Mouse (Mus musculus): ENCODE measurements around the gene Srm. TPM values are rescaled to one million over a fixed set of nuclear protein-coding genes. Genes with fewer than 3 reads are reported as not detected.

The Srm gene
- 207 and 224 TPM in 2 replicates for polyA plus RNA-seq (2015; fragmentation: Nextera tagmentation; extraction: Ambion mirVana)

- under 1% methylated on average over 49 of the region's 50 CpGs for WGBS
- H3K27me3 ChIP-seq (replicated peaks) = no peaks in the 10 kb centered on the region
- H3K4me1 ChIP-seq (replicated peaks) = peaks cover 12% of the 10 kb centered on the region
- peak within 1 kb of the TSS; percentile 76 for H3K9ac ChIP-seq
- peak within 1 kb of the TSS; percentile 90 for H3K4me3 ChIP-seq (replicated peaks)
- H3K27ac ChIP-seq = peak within 1 kb of the TSS; percentile 79
- H3K9me3 ChIP-seq = no peaks in the 10 kb centered on the region
- peak within 1 kb of the TSS; percentile 82 for H3K4me2 ChIP-seq (replicated peaks)
- peaks cover 29% of the 10 kb centered on the region for H3K36me3 ChIP-seq
- peak; percentile 99 for ATAC-seq
These were observed at the start of gene Srm for GRCm38 (mm10) chr4:148591171-148591630. Srm (plus strand) TSS chr4:148591503.

GRCm38 (mm10) chr4:148549106-148549505, 42.2 kb upstream of the Srm start:
- Histone ChIP-seq H3K4me3 (replicated peaks) (no peak overlapping the region), H3K9ac (no peak overlapping the region), H3K27me3 (replicated peaks) (no peaks in the 10 kb centered on the region), H3K4me2 (replicated peaks) (no peak overlapping the region), H3K36me3 (peaks cover 34% of the 10 kb centered on the region), H3K4me1 (replicated peaks) (no peaks in the 10 kb centered on the region), H3K27ac (no peak overlapping the region), H3K9me3 (no peaks in the 10 kb centered on the region)
- WGBS = 83% methylated on average over 4 of the region's 4 CpGs
- no peak for ATAC-seq

- Histone ChIP-seq H3K27ac (peak overlapping the region; percentile 91), H3K4me2 (replicated peaks) (peak overlapping the region; percentile 76), H3K27me3 (replicated peaks) (no peaks in the 10 kb centered on the region), H3K4me1 (replicated peaks) (0 out of 2 replicates have a peak, but pooled peaks cover 2% of the 10 kb centered on the region), H3K9me3 (no peaks in the 10 kb centered on the region), H3K36me3 (peaks cover 29% of the 10 kb centered on the region), H3K9ac (peak overlapping the region; percentile 79), H3K4me3 (replicated peaks) (peak overlapping the region; percentile 69)
- WGBS = 26% methylated on average over 6 of the region's 6 CpGs
- ATAC-seq = peak; percentile 62
These were observed 33.5 kb upstream of the Srm start for GRCm38 (mm10) chr4:148557766-148558165.

DNA sequence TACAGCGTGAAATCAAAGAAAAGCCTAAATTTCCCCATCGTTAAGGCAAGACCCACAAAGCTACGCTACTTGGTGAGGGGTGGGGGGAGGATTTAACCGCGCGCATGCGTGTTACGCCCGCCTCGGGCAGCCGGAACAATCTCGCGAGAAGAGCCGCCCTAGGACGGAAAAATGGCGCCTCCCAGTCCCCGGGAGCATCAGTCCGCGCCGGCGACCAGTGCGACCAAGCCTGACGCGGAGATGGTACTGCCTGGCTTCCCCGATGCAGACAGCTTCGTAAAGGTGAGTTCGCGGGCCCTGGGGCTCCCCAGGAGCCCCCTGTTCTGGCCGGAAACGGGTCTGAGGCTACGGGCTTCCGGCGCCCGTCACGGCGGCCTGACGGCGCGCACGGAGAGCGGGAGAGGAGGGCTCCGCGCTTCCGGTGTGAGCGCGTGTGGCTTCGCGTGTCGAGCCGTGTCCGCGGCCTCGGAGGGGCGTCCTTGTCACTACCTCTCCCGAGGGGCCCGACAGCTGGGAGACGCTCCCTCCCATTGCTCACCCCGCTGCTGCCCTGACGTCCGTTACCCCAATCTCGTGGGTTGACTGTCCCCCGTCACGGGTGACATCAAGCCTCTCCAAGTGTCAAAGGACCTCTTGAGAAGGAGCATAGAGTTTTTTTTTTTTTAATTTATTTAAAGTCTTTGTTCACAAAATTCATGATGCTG, 32.9 kb upstream of the Srm start, which contains the start of gene Exosc10:
Gene Exosc10, plus strand, starts transcription at position 133 of the 704 bp plus-strand sequence.
- Histone ChIP-seq H3K9me3 (no peaks in the 10 kb centered on the region), H3K4me2 (replicated peaks) (peak within 1 kb of the TSS; percentile 76), H3K27ac (peak within 1 kb of the TSS; percentile 91), H3K4me3 (replicated peaks) (peak within 1 kb of the TSS; percentile 69), H3K27me3 (replicated peaks) (no peaks in the 10 kb centered on the region), H3K4me1 (replicated peaks) (0 out of 2 replicates have a peak, but pooled peaks cover 2% of the 10 kb centered on the region), H3K9ac (peak within 1 kb of the TSS; percentile 79), H3K36me3 (peaks cover 33% of the 10 kb centered on the region)
- peak; percentile 97 for ATAC-seq
- WGBS = under 1% methylated on average over 62 of the region's 63 CpGs

GRCm38 (mm10) chr4:148562676-148563075, 28.6 kb upstream of the Srm start:
- Histone ChIP-seq H3K9me3 (no peaks in the 10 kb centered on the region), H3K4me3 (replicated peaks) (no peak overlapping the region), H3K4me1 (replicated peaks) (0 out of 2 replicates have a peak, but pooled peaks cover 2% of the 10 kb centered on the region), H3K9ac (no peak overlapping the region), H3K4me2 (replicated peaks) (no peak overlapping the region), H3K27me3 (replicated peaks) (no peaks in the 10 kb centered on the region), H3K27ac (no peak overlapping the region), H3K36me3 (peaks cover 57% of the 10 kb centered on the region)
- WGBS = 95% methylated on average over 17 of the region's 17 CpGs
- no peak for ATAC-seq

GRCm38 (mm10) chr4:148563595-148563994, 27.7 kb upstream of the Srm start:
- WGBS = 91% methylated on average over 12 of the region's 12 CpGs
- no peak overlapping the region for H3K27ac ChIP-seq
- ATAC-seq = no peak

DNA sequence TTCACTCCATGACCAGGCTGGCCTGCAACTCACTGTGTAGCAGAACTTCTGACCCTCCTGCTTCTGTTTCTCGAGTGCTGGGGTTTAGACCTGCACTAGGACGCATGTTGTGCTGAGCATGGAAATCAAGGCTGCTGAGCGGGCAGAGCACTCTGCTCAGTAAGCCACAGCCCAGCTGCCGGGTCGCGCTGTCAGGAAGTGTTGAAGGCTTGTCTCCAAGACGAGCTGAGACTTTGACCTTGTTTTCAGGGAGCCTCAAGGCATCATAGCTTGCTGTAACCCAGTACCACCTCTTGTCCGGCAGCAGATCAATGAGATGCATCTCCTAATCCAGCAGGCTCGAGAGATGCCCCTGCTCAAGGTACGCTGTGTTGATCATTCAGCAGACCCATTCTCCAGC, 21.2 kb upstream of the Srm start:
- no peak overlapping the region for H3K4me3 ChIP-seq (replicated peaks)
- H3K27ac ChIP-seq = no peak overlapping the region
- H3K9ac ChIP-seq = no peak overlapping the region
- no peaks in the 10 kb centered on the region for H3K9me3 ChIP-seq
- H3K36me3 ChIP-seq = peaks cover 61% of the 10 kb centered on the region
- 78% methylated on average over 10 of the region's 10 CpGs for WGBS
- peak; percentile 61 for ATAC-seq
- peaks cover 3% of the 10 kb centered on the region; the same call in 1 of the 2 replicates for H3K4me1 ChIP-seq (replicated peaks)
- no peaks in the 10 kb centered on the region for H3K27me3 ChIP-seq (replicated peaks)
- no peak overlapping the region for H3K4me2 ChIP-seq (replicated peaks)

More at GRCm38 (mm10) chr4:148563595-148563994, 27.7 kb upstream of the Srm start:
- no peaks in the 10 kb centered on the region for H3K4me1 ChIP-seq (replicated peaks)
- no peak overlapping the region for H3K9ac ChIP-seq
- H3K36me3 ChIP-seq = peaks cover 66% of the 10 kb centered on the region
- no peak overlapping the region for H3K4me3 ChIP-seq (replicated peaks)
- H3K9me3 ChIP-seq = no peaks in the 10 kb centered on the region
- H3K27me3 ChIP-seq (replicated peaks) = no peaks in the 10 kb centered on the region
- H3K4me2 ChIP-seq (replicated peaks) = no peak overlapping the region

DNA sequence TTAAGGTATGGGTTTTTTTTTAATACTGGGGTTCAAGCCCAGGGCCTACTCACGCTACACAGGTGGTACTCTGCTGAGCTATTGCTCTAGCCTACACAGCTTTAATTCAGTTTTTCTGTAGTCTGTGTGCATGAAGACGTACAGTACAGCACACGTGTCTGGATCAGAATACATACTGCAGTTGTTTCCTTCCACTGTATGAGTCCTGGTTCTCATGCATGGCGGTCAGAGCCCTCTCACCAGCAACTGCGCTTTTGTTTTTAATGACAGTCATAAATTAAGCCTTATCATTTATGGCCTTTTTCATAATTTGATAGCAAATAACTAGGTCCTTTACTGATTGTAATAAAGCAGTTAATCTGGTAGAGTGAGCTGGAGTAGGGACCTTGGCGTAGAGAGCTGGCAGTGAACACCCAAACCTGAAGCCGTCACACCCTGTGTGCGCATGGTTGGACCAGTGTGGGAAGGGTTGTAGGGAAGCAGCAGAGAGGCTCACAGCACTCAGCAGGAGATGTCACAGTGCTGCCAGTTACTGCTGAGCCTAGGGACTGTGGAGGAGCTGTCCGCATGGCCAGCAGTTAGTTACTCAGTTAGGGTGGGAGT, 20.5 kb upstream of the Srm start:
- H3K4me2 ChIP-seq (replicated peaks) = no peak overlapping the region
- H3K9me3 ChIP-seq = no peaks in the 10 kb centered on the region
- peak; percentile 77 for ATAC-seq
- peaks cover 3% of the 10 kb centered on the region; the same call in 1 of the 2 replicates for H3K4me1 ChIP-seq (replicated peaks)
- H3K27me3 ChIP-seq (replicated peaks) = no peaks in the 10 kb centered on the region
- H3K4me3 ChIP-seq (replicated peaks) = no peak overlapping the region
- no peak overlapping the region for H3K9ac ChIP-seq
- H3K36me3 ChIP-seq = peaks cover 60% of the 10 kb centered on the region
- no peak overlapping the region for H3K27ac ChIP-seq
- 75% methylated on average over 9 of the region's 9 CpGs for WGBS

- ATAC-seq = no peak
- no peak overlapping the region for H3K4me3 ChIP-seq (replicated peaks)
- 87% methylated on average over 7 of the region's 7 CpGs for WGBS
- no peak overlapping the region for H3K4me2 ChIP-seq (replicated peaks)
- peaks cover 67% of the 10 kb centered on the region for H3K36me3 ChIP-seq
- no peaks in the 10 kb centered on the region for H3K9me3 ChIP-seq
- H3K9ac ChIP-seq = no peak overlapping the region
- H3K27ac ChIP-seq = no peak overlapping the region
- no peaks in the 10 kb centered on the region for H3K27me3 ChIP-seq (replicated peaks)
- peaks cover 3% of the 10 kb centered on the region; the same call in 1 of the 2 replicates for H3K4me1 ChIP-seq (replicated peaks)
These were observed 18.1 kb upstream of the Srm start for GRCm38 (mm10) chr4:148573222-148573621.

- Histone ChIP-seq H3K36me3 (peaks cover 45% of the 10 kb centered on the region), H3K27ac (no peak overlapping the region), H3K4me2 (replicated peaks) (no peak overlapping the region), H3K9me3 (no peaks in the 10 kb centered on the region), H3K4me1 (replicated peaks) (no peaks in the 10 kb centered on the region), H3K27me3 (replicated peaks) (no peaks in the 10 kb centered on the region), H3K9ac (no peak overlapping the region), H3K4me3 (replicated peaks) (no peak overlapping the region)
- WGBS = 88% methylated on average over 9 of the region's 9 CpGs
- no peak for ATAC-seq
These were observed 10.5 kb upstream of the Srm start for GRCm38 (mm10) chr4:148580765-148581164.

DNA sequence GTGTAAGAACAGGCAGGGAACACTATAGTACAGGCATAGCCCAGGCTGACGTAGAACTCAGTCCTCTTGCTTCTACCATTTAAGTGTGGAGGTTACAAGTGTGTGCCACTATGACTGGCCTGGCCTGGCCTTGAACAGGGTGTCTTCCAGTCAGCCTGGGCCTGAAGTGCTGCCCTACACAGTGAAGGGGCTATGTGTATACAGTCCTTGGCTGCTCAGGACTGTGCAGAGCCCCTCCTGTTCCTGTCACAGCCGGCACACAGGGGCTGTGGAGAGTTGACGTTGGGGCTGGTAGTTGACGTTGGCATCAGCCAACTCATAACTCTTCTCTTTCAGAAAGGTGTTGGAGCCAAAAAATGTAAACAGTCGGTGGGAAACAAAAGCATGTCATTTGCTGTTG, 9.9 kb upstream of the Srm start:
- Histone ChIP-seq H3K4me1 (replicated peaks) (no peaks in the 10 kb centered on the region), H3K4me2 (replicated peaks) (no peak overlapping the region), H3K4me3 (replicated peaks) (no peak overlapping the region), H3K27me3 (replicated peaks) (no peaks in the 10 kb centered on the region), H3K9me3 (no peaks in the 10 kb centered on the region), H3K9ac (no peak overlapping the region), H3K27ac (no peak overlapping the region), H3K36me3 (peaks cover 38% of the 10 kb centered on the region)
- no peak for ATAC-seq
- WGBS = 85% methylated on average over 5 of the region's 5 CpGs

- Histone ChIP-seq H3K27me3 (replicated peaks) (no peaks in the 10 kb centered on the region), H3K4me2 (replicated peaks) (no peak overlapping the region), H3K4me1 (replicated peaks) (no peaks in the 10 kb centered on the region), H3K4me3 (replicated peaks) (no peak overlapping the region), H3K9ac (no peak overlapping the region), H3K27ac (no peak overlapping the region), H3K36me3 (peaks cover 26% of the 10 kb centered on the region), H3K9me3 (no peaks in the 10 kb centered on the region)
- no peak for ATAC-seq
- 67% methylated on average over 4 of the region's 4 CpGs for WGBS
These were observed 8.0 kb upstream of the Srm start for GRCm38 (mm10) chr4:148583257-148583656.

Data from intestine, embryonic 15.5 days (tissue).